Mouse (Mus musculus) kidney, postnatal 0 days (tissue): ENCODE measurements around the gene Tmem60. TPM values are rescaled to one million over a fixed set of nuclear protein-coding genes. Genes with fewer than 3 reads are reported as not detected.

Experiments used
- ATAC-seq: fragments of 200-750 bp; cut with Nextera tagmentation; replicated peaks from 2 replicates; pipeline ENCODE4 v1.8.0; 2017; ENCODE audit warnings: low read depth, moderate number of reproducible peaks, moderate TSS enrichment, moderate library complexity; ENCODE audit not compliant: low FRiP score
- DNase-seq: peaks from one replicate; pipeline ENCODE4 v3.0.0-alpha.2; 2016; ENCODE audit warnings: low spot score
- H3K27ac ChIP-seq: fragments of 300-500 bp; sonication (generic); 2 replicates; pipeline ENCODE4 v1.5.1; 2014; ENCODE audit warnings: mild to moderate bottlenecking
- H3K27me3 ChIP-seq: fragments of 300-500 bp; sonication (generic); 2 replicates; pipeline ENCODE4 v1.6.1; 2014; ENCODE audit warnings: low read length, mixed read lengths; ENCODE audit not compliant: insufficient read depth
- H3K36me3 ChIP-seq: fragments of 300-500 bp; sonication (generic); 2 replicates; pipeline ENCODE4 v1.6.1; 2014; ENCODE audit warnings: low read length, mixed read lengths; ENCODE audit not compliant: insufficient read depth
- H3K4me1 ChIP-seq: fragments of 300-500 bp; sonication (generic); replicated peaks from 2 replicates; pipeline ENCODE4 v1.6.1; 2014; ENCODE audit warnings: antibody characterized with exemption, low read length, mixed read lengths; ENCODE audit not compliant: insufficient read depth
- H3K4me2 ChIP-seq: fragments of 300-500 bp; sonication (generic); 2 replicates; pipeline ENCODE4 v1.6.1; 2014; ENCODE audit warnings: mild to moderate bottlenecking, low read length, moderate library complexity, mixed read lengths
- H3K4me3 ChIP-seq: fragments of 300-500 bp; sonication (generic); replicated peaks from 2 replicates; pipeline ENCODE4 v1.5.1; 2014; ENCODE audit warnings: low read depth, low read length
- H3K9ac ChIP-seq: fragments of 300-500 bp; sonication (generic); 2 replicates; pipeline ENCODE4 v1.6.1; 2014; ENCODE audit warnings: low read depth, low read length
- H3K9me3 ChIP-seq: fragments of 300-500 bp; sonication (generic); replicated peaks from 2 replicates; pipeline ENCODE4 v1.6.1; 2016; ENCODE audit warnings: low read length, inconsistent platforms, mixed read lengths
- CTCF ChIP-seq: IDR thresholded peaks from 2 replicates; pipeline ENCODE4 v1.5.1; 2016; ENCODE audit warnings: antibody characterized with exemption, low read depth, mild to moderate bottlenecking, moderate library complexity
- WGBS: fragments of 180-500 bp; shearing (Covaris S2); extraction: QIAGEN DNeasy Blood & Tissue Kit; methylation state at CpG from one replicate; pipeline ENCODE4 v1.1.7; 2014; 5-methylcytosine and 5-hydroxymethylcytosine counted together
- polyA plus RNA-seq: library from polyadenylated mRNA; unstranded; fragments of >200 nt; fragmentation: Nextera tagmentation; extraction: Ambion mirVana; gene quantifications from 2 replicates; pipeline ENCODE4 v1.2.1, GENCODE M21; 2015

The Tmem60 gene
- polyA plus RNA-seq, 1 experiment from 2014 or later = 68.7 TPM

DNA sequence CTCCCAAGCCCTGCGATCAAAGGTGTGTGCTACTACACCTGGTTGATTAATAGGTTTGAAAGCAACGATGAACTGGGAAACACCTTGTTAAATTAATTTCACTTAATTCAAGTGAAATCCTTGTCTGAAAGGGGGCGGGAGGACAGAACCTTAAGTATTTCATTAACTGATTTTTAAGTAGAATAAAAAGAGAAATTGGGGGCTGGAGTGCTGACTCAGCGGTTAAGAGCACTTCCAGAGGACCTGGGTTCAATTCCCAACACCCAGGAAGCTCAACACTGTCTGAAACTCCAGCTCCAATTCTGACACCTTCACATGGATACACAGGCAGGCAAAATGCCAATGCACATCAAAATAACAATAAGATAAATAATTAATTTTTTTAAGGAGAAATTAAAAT lies 37.0 kb downstream of the Tmem60 start:
- no peak overlapping the region for H3K27ac ChIP-seq
- WGBS = 92% methylated on average over 4 of the region's 4 CpGs
- H3K4me3 ChIP-seq = no peak overlapping the region
- DNase-seq (no peak), ATAC-seq (no peak)
- no peak for TF ChIP-seq CTCF
- no peaks in the 10 kb centered on the region for H3K9me3 ChIP-seq
- H3K36me3 ChIP-seq = no peaks in the 10 kb centered on the region
- no peaks in the 10 kb centered on the region for H3K27me3 ChIP-seq
- H3K9ac ChIP-seq = no peak overlapping the region
- no peak overlapping the region for H3K4me2 ChIP-seq
- no peaks in the 10 kb centered on the region for H3K4me1 ChIP-seq

DNA sequence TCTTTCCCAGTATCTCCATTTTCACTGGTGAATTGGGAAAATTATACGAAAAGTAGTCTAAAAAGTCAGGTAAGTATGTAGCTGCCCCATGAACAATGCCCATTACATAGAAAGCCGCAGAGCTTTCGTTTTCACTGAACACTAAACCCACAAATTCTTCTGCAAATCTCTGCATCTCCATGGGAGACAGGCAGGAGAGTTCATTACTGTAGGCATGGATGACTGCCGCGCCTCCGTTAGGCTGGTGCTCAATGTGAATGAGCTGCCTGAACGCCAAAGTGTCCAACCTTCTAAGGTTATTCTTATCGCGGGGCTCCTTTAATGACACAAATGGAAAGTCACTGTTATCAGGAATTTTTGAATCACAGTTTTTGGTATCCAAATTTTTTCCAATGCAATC lies 37.6 kb downstream of the Tmem60 start:
- no peaks in the 10 kb centered on the region for H3K36me3 ChIP-seq
- TF ChIP-seq CTCF = no peak
- no peak overlapping the region for H3K4me3 ChIP-seq
- WGBS = 92% methylated on average over 9 of the region's 9 CpGs
- ATAC-seq = no peak
- H3K4me2 ChIP-seq = no peak overlapping the region
- no peak overlapping the region for H3K9ac ChIP-seq
- H3K27me3 ChIP-seq = no peaks in the 10 kb centered on the region
- H3K27ac ChIP-seq = no peak overlapping the region
- no peaks in the 10 kb centered on the region for H3K9me3 ChIP-seq
- DNase-seq = no peak
- no peaks in the 10 kb centered on the region for H3K4me1 ChIP-seq

DNA sequence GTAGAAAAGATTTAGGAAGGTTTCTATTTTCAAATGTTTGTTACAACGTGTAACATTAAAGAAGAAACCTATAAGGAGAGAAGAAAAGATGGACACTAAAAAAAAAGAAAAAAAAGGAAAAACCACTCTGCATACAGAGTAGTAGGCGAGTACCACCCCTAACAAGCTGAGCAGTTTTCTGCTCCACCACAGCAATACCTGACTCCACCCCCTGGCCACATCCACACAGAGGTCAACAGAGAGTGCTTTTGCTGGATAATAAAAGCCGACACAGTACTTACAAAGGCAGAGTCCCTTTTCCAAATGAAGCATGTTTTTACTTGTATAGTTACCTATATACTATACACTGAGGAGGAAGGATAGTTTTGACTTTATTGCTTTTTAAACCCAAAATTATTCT lies 42.6 kb downstream of the Tmem60 start:
- no peak overlapping the region for H3K4me3 ChIP-seq
- no peak for DNase-seq
- H3K9me3 ChIP-seq = no peaks in the 10 kb centered on the region
- ATAC-seq = no peak; the same call in 1 of the 2 replicates
- no peak for TF ChIP-seq CTCF
- 59% methylated on average over 3 of the region's 3 CpGs for WGBS
- H3K4me1 ChIP-seq = no peaks in the 10 kb centered on the region
- no peaks in the 10 kb centered on the region for H3K27me3 ChIP-seq
- H3K27ac ChIP-seq = no peak overlapping the region
- no peak overlapping the region for H3K4me2 ChIP-seq
- no peak overlapping the region for H3K9ac ChIP-seq
- H3K36me3 ChIP-seq = no peaks in the 10 kb centered on the region

DNA sequence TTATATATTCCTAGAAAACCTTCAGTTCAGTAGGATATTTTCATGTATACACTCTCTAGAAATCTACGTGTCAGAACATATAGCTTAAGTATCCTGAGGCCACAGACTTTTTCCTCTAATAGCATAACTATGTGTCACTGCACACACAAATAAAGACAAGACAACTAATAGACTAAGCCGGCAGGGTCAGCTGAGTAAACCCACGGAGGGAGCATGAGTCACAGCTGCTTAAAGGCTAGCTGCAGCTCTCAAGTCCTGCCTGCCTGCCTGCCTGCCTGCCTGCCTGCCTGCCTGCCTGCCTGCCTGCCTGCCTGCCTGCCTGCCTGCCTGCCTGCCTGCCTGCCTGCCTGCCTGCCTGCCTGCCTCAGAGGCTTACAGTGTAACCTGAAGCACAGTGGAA lies 43.5 kb downstream of the Tmem60 start:
- WGBS = 57% methylated on average over 3 of the region's 3 CpGs
- Histone ChIP-seq H3K4me2 (no peak overlapping the region), H3K9me3 (no peaks in the 10 kb centered on the region), H3K27ac (no peak overlapping the region), H3K4me1 (no peaks in the 10 kb centered on the region), H3K9ac (no peak overlapping the region), H3K27me3 (no peaks in the 10 kb centered on the region), H3K36me3 (no peaks in the 10 kb centered on the region), H3K4me3 (no peak overlapping the region)
- TF ChIP-seq CTCF = no peak
- no peak for DNase-seq
- ATAC-seq = no peak

DNA sequence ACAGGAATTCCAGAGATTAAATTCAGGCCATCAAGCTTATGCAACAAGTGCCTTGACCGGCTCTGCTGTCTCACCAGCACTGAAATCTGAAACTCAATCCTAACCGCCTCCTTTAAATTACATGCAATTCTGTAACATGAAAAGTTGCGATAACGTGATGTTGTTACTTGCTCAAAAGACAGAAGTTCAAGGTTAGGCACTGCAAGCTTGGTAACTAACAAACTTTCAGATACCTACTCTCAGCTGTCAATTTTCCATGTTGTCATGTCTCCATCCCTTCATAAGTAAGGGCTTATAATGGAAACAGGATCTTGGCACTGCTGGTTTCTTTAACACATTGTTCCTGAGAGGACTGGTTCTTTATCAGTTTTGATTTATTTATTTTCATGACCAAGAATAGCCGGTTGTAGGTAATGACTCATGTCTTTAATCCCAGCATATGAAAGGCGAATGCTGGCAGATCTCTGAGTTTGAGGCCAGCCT lies 47.7 kb downstream of the Tmem60 start:
- 42% methylated on average over 6 of the region's 6 CpGs for WGBS
- no peak for TF ChIP-seq CTCF
- Histone ChIP-seq H3K9ac (no peak overlapping the region), H3K27me3 (no peaks in the 10 kb centered on the region), H3K4me1 (no peaks in the 10 kb centered on the region), H3K27ac (no peak overlapping the region), H3K4me3 (no peak overlapping the region), H3K9me3 (no peaks in the 10 kb centered on the region), H3K4me2 (no peak overlapping the region), H3K36me3 (no peaks in the 10 kb centered on the region)
- ATAC-seq = no peak
- DNase-seq = no peak

DNA sequence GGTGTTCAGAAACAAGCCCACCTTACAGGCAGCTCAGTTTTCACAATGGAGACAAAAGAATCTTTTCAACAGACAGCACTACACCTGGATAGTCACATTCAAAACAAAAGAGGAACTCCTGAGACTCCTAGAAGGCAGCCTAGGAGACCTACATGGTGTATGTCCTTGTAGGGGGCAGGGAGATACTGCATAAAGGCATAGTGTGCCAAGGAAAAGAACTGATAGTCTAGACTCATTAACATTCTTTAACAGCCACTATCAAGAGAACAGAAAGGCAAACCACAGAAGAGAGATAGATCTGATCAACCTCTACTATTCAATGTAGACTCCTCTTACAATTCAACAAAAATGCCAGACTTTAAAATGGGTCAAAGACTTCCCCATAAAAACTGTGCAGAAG lies 48.4 kb downstream of the Tmem60 start:
- H3K36me3 ChIP-seq = no peaks in the 10 kb centered on the region
- H3K9me3 ChIP-seq = no peaks in the 10 kb centered on the region

DNA sequence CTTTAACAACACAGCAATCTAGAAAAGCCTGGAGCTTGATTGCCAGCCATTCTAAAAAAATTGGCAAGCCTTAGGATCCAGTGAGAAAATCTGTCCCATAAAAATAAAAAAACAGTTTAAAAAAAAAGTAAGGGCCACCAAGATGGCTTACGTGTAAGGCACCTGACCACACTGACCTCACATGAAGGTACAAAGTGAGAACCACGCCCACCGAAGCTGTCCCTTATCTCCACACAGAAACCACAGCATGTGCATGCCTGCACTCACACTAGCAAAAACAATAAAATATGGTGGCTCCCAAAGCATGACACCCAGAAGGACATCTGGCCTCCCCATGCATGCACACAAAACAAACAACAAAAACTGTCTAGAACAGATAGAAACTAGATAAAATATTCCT lies 49.3 kb downstream of the Tmem60 start:
- Histone ChIP-seq H3K9me3 (no peaks in the 10 kb centered on the region), H3K4me3 (no peak overlapping the region), H3K9ac (no peak overlapping the region), H3K27me3 (no peaks in the 10 kb centered on the region), H3K4me2 (no peak overlapping the region), H3K27ac (no peak overlapping the region), H3K36me3 (no peaks in the 10 kb centered on the region), H3K4me1 (0 out of 2 replicates have a peak, but pooled peaks cover 5% of the 10 kb centered on the region)
- 84% methylated on average over 3 of the region's 3 CpGs for WGBS
- ATAC-seq (no peak), DNase-seq (no peak)
- no peak for TF ChIP-seq CTCF

More for the DNA sequence above, 48.4 kb downstream of the Tmem60 start:
- no peak for DNase-seq
- Histone ChIP-seq H3K27me3 (no peaks in the 10 kb centered on the region), H3K9ac (no peak overlapping the region), H3K4me1 (0 out of 2 replicates have a peak, but pooled peaks cover 2% of the 10 kb centered on the region), H3K4me3 (no peak overlapping the region), H3K27ac (no peak overlapping the region), H3K4me2 (no peak overlapping the region)
- TF ChIP-seq CTCF = no peak
- ATAC-seq = no peak
